Mouse (Mus musculus) c-Kit-negative CD71-positive TER-119-positive erythroid progenitor cells, embryonic 14.5 days (primary cell): Measurements from ENCODE around the gene Myo19.

Source experiments
- DNase-seq: peaks from one replicate; pipeline ENCODE4 v3.0.0-alpha.2; 2013; ENCODE audit warnings: low read depth, low spot score

Gene Myo19

DNA sequence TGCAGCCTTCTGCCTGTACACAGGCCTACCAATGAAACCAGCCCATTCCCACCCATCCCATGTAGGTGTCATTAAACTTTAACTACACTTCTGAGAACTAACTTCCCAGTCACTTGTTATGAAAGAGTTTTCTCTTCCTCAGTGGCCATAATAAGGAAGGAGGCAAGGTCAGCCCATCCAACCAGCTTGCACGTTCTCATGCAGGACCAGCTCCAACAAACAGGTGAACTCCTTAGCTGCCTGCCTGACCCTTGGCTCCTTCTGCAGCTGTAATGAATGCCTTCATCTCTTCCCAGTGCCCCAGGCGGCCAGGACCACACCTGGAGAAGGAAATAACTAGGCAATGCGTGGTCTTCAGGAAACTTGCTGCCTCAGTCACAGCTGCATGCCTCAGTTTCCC is 65.9 kb downstream of the Myo19 start:
- DNase-seq: no peak

GRCm38 (mm10) chr11:84947206-84947605 is 67.3 kb downstream of the Myo19 start:
- DNase-seq: no peak

DNA sequence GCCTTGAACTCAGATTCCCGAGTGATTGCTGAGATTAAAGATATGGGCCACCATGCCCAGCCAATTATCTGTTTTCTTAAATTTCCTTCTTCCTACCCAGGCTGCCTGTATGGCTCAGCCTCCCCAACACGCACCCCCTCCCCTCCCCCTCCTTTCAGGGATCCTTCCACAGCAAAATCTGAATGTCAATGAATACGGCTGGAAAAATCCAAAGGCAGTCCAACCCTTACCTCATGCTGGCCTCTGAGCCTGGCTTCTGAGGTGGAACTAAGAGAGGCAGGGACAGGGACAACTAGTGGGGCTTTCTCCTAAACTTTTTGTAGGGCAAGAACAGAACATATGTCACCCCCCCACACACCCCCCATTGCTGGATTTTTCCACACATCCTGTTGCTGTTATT is 68.2 kb downstream of the Myo19 start:
- no peak for DNase-seq

DNA sequence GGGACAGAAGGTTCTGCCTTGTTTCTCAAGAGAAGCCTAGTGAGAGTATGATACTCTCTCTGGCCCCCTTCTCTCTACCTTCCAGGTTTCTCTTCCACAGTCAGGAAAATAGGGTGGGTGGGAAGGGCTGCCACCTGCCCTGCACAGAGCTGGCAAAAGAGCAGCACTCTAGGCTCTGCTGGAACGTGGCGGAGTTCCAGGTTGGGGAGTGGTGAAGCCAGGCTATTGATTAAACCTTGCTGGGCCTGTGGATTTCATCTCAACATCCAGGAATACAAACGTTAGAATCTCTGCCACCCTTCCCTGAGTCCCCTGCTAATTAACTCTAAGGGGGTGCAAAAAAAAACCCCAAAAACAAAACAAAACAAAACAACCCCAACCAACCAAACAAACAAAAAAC is 68.6 kb downstream of the Myo19 start:
- DNase-seq: no peak

GRCm38 (mm10) chr11:84952611-84953010 is 72.7 kb downstream of the Myo19 start:
- DNase-seq: no peak

- DNase-seq: no peak
Observed at GRCm38 (mm10) chr11:84956400-84956799, 76.5 kb downstream of the Myo19 start.

DNA sequence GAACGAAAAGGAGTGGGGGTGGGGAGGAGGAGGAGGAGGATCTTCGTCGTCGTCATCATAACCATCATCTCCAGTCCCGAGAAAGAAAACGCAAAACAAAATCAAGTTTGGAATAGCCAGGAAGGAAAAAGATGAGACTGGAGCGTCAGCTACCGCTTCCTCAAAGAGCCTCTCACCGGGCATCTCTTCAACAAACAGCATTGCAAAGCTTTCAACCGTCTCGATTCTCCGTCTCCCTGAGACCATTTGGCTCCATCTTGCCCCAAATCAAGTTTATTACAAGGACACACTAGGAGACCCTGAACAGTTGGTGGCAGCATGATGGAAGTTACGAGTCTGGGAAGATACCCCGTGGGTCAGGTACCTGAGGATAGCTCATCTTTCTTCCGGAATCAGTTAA is 77.2 kb downstream of the Myo19 start:
- DNase-seq: no peak

DNA sequence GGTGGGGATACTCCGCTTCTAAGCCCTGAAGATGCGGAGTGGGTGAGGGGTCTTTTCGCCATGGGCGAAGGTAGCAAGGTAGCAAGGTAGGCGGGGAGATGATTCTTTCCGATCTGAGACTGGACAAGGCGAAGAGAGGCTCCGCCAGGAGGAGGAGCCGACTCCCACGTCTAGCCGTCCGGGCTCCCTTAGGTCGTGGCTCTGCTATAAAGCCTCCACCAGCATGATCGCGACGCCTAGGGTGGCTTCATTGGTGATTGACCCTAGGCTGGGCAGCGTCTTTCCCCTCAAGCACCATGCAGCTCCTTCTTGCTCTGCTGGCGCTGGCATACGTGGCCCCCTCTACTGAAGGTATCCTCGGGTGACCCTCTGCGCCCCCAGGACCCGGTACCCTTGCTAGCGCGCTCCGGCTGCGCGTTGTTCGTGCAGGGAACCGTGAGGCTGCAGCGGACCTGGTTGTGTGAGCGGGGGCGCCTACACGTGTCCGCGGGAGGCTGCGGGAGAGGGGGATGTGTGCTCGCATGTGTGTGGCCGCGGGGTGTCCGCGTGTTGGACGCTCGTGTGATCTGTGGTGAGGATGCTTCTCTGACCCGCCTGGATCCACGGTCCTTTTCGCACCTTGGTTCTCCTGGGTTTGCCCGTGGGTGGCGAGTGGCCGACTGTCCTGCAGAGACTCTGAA is 77.8 kb downstream of the Myo19 start, which contains the start of gene Car4:
Gene Car4, plus strand, starts transcription at position 196 of the 680 bp plus-strand sequence.
- DNase-seq: no peak

GRCm38 (mm10) chr11:84958271-84958630 is 78.3 kb downstream of the Myo19 start:
- DNase-seq: no peak

DNA sequence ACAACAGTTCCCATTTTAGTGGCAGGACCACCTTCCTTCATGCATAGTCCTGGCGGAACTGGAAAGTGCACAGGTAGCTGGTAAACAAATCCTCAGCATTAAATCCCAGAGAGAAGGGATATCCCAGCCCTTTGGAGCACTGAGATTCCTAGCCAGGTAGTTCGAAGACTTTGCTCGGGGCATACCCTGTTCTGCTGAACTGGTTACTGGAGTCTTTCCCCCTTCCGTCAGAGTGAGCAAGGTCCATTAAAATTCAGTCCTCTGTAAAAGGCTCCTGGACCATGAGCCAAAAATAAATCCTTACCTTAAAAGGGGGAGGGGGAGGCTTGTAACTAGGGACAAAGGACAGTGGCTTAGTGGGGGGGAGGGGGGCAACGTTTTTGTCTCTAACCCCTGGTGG is 79.2 kb downstream of the Myo19 start:
- DNase-seq: no peak

DNA sequence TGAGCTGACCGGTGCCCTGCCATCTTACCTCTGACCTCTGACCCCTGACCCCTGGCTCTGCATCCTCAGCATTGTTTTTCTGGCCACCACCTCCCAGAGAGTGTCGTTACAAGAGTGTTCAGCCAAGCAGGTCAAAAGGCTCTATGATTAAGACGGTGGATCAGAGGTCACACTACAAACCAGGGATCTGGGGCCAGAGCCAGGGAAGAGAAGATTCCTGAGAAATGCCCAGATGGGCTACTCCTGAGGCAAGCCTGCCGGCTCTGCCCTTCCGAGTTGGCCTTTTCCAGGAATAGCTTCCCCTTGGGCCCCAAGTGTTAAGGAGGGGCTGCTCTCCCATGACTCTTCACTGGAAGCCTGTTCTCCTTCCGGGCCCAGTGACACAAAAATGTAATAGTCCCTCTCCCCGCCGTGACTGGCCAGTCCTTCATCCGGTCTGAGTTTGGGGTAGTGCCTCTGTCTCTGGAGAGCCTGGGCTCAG is 79.8 kb downstream of the Myo19 start:
- no peak for DNase-seq

DNA sequence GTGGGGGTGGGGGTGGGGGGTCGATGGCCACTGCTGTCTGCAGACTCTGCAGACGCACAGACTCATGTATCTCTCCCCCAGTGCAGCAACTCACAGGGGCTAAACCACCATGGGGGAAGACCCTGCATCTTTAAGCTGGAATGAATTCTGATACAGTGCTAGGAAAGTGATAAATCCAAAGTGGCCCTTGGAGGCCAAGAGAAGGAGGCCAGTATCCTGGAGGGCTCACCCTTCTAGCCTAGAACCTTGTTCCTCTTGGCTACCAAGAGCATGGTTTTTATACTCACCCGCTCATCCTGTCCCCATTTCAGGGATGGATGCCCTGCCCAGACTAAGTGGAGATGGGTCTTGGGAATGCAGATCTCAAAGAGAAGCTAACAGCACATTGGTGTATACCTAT is 80.3 kb downstream of the Myo19 start:
- no peak for DNase-seq

GRCm38 (mm10) chr11:84960780-84961179 is 80.8 kb downstream of the Myo19 start:
- DNase-seq: no peak
